Mouse (Mus musculus) forebrain, embryonic 15.5 days (tissue): ENCODE data around the gene Lrmda. TPM values are rescaled to one million over a fixed set of nuclear protein-coding genes. Genes with fewer than 3 reads are reported as not detected.
A peak's percentile ranks its signal among the peaks of the same experiment; 100 is the strongest.

Experiments
- ATAC-seq: fragments of 200-750 bp; cut with Nextera tagmentation; replicated peaks from 2 replicates; pipeline ENCODE4 v1.8.0; 2017; ENCODE audit warnings: mild to moderate bottlenecking, moderate TSS enrichment, moderate library complexity
- H3K27ac ChIP-seq: fragments of 300-500 bp; sonication (generic); replicated peaks from 2 replicates; pipeline ENCODE4 v1.5.1; 2015; ENCODE audit warnings: mild to moderate bottlenecking, inconsistent platforms
- H3K27me3 ChIP-seq: fragments of 300-500 bp; sonication (generic); 2 replicates; pipeline ENCODE4 v1.6.1; 2015; ENCODE audit warnings: inconsistent platforms
- H3K36me3 ChIP-seq: fragments of 300-500 bp; sonication (generic); 2 replicates; pipeline ENCODE4 v1.6.1; 2015; ENCODE audit warnings: mild to moderate bottlenecking, inconsistent platforms
- H3K4me1 ChIP-seq: fragments of 300-500 bp; sonication (generic); 2 replicates; pipeline ENCODE4 v1.6.1; 2015; ENCODE audit warnings: inconsistent platforms
- H3K4me2 ChIP-seq: fragments of 300-500 bp; sonication (generic); replicated peaks from 2 replicates; pipeline ENCODE4 v1.6.1; 2015; ENCODE audit warnings: mild to moderate bottlenecking, inconsistent platforms
- H3K4me3 ChIP-seq: fragments of 300-500 bp; sonication (generic); 2 replicates; pipeline ENCODE4 v1.5.1; 2015; ENCODE audit warnings: mild to moderate bottlenecking, inconsistent platforms
- H3K9ac ChIP-seq: fragments of 300-500 bp; sonication (generic); replicated peaks from 2 replicates; pipeline ENCODE4 v1.6.1; 2015; ENCODE audit warnings: mild to moderate bottlenecking, inconsistent platforms
- H3K9me3 ChIP-seq: fragments of 300-500 bp; sonication (generic); 2 replicates; pipeline ENCODE4 v1.6.1; 2016; ENCODE audit warnings: inconsistent platforms
- WGBS: fragments of 180-500 bp; shearing (Covaris S2); methylation state at CpG from one replicate; pipeline ENCODE4 v1.1.7; 2015; ENCODE audit warnings: mixed read lengths; 5-methylcytosine and 5-hydroxymethylcytosine counted together
- polyA plus RNA-seq: library from polyadenylated mRNA; unstranded; fragments of >200 nt; fragmentation: Nextera tagmentation; extraction: Ambion mirVana; gene quantifications from 2 replicates; pipeline ENCODE4 v1.2.1, GENCODE M21; 2015

The Lrmda gene
- polyA plus RNA-seq, 1 experiment from 2014 or later, result 0.15 TPM

GRCm38 (mm10) chr14:22988090-22988669, 968.7 kb downstream of the Lrmda start:
- Histone ChIP-seq H3K9ac (no peak overlapping the region), H3K4me1 (no peaks in the 10 kb centered on the region), H3K36me3 (no peaks in the 10 kb centered on the region), H3K4me3 (no peak overlapping the region), H3K4me2 (no peak overlapping the region), H3K9me3 (no peaks in the 10 kb centered on the region), H3K27me3 (no peaks in the 10 kb centered on the region), H3K27ac (no peak overlapping the region)
- no peak for ATAC-seq
- WGBS, result 91% methylated on average over 3 of the region's 3 CpGs

DNA sequence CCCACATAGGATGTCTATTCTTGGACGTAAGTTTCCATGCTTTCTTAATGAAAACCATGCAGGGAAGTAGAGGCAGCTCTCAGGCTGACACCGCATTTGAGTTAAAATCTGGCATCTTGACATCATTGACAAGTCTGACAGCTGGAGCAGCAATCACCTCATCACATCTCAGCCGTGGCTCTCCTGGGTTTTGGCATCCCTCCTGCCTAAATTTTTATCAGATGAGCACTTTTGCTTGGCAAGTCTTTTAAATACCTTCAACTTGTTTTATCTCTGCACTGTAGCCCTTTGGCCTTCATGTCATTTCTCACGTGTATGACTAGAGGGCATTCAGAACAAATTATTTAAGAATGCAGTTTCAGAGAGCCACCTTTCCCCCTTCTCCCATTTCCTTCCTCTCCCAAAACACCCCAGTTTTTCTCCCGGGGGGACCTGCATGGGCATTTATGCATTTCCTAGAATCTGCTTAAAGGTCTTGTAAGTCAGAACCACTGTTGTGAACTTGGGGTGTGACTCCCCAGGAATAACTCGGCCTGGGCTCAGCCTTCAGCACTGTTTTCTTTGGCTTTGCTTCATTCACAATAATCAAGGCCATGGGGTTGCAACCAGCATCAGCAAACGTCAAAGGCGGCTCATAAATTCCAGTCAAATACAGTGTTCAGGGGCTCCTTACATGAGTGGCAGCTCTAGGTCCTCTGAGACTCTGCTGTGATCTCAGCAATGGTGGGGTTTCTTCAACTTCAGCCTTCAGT, 975.8 kb downstream of the Lrmda start:
- Histone ChIP-seq H3K4me3 (no peak overlapping the region), H3K9me3 (no peaks in the 10 kb centered on the region), H3K27me3 (no peaks in the 10 kb centered on the region), H3K4me2 (no peak overlapping the region), H3K27ac (no peak overlapping the region), H3K9ac (no peak overlapping the region), H3K4me1 (no peaks in the 10 kb centered on the region), H3K36me3 (no peaks in the 10 kb centered on the region)
- ATAC-seq, result no peak
- 77% methylated on average over 8 of the region's 8 CpGs for WGBS

- H3K4me1 ChIP-seq, result no peaks in the 10 kb centered on the region
- H3K27ac ChIP-seq, result no peak overlapping the region
- no peaks in the 10 kb centered on the region; the same call in 1 of the 2 replicates for H3K9me3 ChIP-seq
- ATAC-seq, result no peak
- no peak overlapping the region for H3K4me2 ChIP-seq
- H3K4me3 ChIP-seq, result no peak overlapping the region
- no peak overlapping the region for H3K9ac ChIP-seq
- H3K36me3 ChIP-seq, result no peaks in the 10 kb centered on the region
- 90% methylated on average over 3 of the region's 3 CpGs for WGBS
- H3K27me3 ChIP-seq, result no peaks in the 10 kb centered on the region
Observed at GRCm38 (mm10) chr14:22998906-22999305, 979.4 kb downstream of the Lrmda start.

DNA sequence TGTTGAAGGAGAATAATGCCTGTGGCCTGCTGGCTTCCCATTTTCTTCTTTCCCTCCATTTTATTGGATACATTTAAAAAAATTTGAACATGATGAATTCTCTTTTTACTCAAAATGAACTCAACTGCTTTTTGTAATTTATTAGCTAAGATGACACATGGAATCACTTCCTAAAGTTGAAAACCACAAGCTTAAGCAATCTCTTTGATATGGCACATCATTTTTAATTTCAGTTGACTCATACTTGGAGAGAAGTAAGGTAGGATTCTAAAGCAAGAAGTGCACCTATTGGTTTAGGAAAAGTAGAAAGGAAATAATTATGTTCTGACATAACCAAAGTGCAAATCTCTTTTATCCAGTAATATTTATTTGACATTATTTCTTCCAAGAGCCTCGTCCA, 992.5 kb downstream of the Lrmda start:
- Histone ChIP-seq H3K9ac (no peak overlapping the region), H3K4me2 (no peak overlapping the region), H3K4me1 (peaks cover 20% of the 10 kb centered on the region), H3K9me3 (no peaks in the 10 kb centered on the region), H3K27me3 (no peaks in the 10 kb centered on the region), H3K4me3 (no peak overlapping the region), H3K27ac (no peak overlapping the region), H3K36me3 (no peaks in the 10 kb centered on the region)
- WGBS, result 82% methylated on average over 1 of the region's 1 CpGs
- no peak for ATAC-seq

DNA sequence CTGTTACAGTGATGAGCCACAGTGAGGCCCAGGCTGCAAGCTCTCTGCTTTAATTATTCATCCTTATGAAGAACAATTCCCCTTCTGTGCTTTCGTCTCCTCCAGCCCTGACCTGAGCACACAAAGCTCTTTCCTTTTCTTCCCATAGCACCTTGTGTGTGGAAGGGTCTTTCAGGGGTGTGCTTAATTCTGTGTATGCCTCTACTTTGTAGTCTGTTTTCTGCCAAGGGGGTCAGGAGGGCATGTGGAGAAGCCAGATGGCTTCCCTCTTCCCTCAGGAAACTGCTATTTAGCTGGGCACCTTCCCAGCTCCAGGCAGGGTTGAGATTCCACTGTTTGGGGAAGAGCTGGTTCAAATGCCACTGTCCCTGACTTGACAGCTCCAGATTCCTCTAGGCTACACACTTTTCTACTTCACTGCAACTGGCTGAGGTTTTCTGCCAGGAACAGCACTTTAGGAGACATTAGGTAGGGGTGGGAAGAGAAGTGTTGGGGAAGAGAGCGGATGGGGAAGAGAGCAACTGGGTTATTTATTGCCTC, 995.3 kb downstream of the Lrmda start:
- H3K9ac ChIP-seq, result no peak overlapping the region
- peaks cover 20% of the 10 kb centered on the region for H3K4me1 ChIP-seq
- H3K4me3 ChIP-seq, result no peak overlapping the region
- no peaks in the 10 kb centered on the region for H3K9me3 ChIP-seq
- no peak; the same call in 1 of the 2 replicates for ATAC-seq
- no peaks in the 10 kb centered on the region for H3K27me3 ChIP-seq
- H3K27ac ChIP-seq, result no peak overlapping the region; the same call in 1 of the 2 replicates
- H3K36me3 ChIP-seq, result no peaks in the 10 kb centered on the region
- H3K4me2 ChIP-seq, result no peak overlapping the region
- 37% methylated on average over 2 of the region's 2 CpGs for WGBS

DNA sequence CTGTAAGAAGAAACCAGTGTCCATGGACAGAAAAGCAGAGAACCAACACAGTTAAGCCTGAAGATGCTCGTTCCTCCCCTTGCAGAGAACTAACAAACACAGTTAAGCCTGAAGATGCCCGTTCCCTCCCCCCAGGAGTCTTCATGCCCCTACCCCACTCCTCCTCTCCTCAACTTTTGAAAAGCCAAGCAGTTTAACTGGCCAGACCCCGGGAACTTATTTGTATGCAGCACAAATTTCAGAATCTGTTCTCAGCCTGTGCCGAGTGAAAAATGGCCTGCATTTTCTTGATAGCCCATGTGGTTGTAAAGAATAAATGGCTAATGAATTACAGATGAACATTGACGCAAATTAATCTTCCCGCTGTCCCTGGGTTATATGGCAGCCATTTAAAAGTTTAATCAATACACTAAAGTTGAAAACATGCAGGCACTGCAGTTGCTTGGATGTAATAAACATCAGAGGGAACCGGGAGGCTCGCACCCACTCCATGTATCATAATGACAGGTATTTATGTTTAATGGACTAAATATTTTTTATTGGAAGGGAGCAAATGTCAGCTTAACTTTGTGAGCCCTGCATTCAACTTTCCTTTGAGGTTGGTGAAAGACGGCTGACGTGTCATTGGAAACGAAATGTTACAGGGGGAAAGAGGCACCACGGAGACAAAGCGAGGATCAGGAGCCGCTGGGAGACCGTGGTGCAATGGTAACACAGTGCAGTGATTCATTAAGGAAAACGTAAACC, 996.0 kb downstream of the Lrmda start:
- ATAC-seq, result 0 out of 2 replicates have a peak, but pooled peaks have one; percentile 11
- H3K27ac ChIP-seq, result no peak overlapping the region
- no peak overlapping the region for H3K4me3 ChIP-seq
- H3K36me3 ChIP-seq, result no peaks in the 10 kb centered on the region
- no peaks in the 10 kb centered on the region for H3K9me3 ChIP-seq
- WGBS, result 23% methylated on average over 16 of the region's 16 CpGs
- no peaks in the 10 kb centered on the region for H3K27me3 ChIP-seq
- H3K4me1 ChIP-seq, result peaks cover 20% of the 10 kb centered on the region
- no peak overlapping the region for H3K9ac ChIP-seq
- H3K4me2 ChIP-seq, result peak overlapping the region; percentile 7

DNA sequence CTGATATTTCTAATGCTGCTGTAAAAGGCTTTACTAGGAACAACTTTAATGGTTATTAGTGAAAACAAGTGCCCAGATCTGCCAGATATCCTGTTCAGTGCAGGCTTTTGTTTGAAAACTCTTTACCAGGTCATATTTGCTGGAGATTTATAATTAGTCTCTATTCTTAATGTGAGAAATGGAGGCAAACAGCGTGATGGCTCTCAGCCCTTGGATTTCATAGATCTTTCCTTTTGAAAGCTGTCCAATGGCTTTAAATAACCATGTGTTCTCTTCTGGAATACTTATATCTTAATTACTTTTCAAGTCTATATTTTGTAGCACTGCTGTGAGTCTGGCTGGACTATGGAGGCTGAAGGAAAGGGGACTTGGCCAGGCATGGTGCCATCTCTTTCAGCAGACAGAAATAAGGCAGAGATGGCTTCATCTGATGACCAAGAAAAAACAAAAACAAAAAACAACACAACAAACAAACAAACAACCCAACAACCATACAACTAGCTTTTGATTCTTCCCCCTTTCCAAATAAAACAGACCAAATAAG, 996.6 kb downstream of the Lrmda start:
- ATAC-seq, result 0 out of 2 replicates have a peak, but pooled peaks have one; percentile 13
- Histone ChIP-seq H3K4me3 (no peak overlapping the region), H3K9me3 (no peaks in the 10 kb centered on the region), H3K27ac (no peak overlapping the region), H3K4me1 (peaks cover 20% of the 10 kb centered on the region), H3K9ac (no peak overlapping the region), H3K27me3 (no peaks in the 10 kb centered on the region), H3K36me3 (no peaks in the 10 kb centered on the region), H3K4me2 (peak overlapping the region; percentile 7)
- WGBS, result 25% methylated on average over 1 of the region's 1 CpGs

DNA sequence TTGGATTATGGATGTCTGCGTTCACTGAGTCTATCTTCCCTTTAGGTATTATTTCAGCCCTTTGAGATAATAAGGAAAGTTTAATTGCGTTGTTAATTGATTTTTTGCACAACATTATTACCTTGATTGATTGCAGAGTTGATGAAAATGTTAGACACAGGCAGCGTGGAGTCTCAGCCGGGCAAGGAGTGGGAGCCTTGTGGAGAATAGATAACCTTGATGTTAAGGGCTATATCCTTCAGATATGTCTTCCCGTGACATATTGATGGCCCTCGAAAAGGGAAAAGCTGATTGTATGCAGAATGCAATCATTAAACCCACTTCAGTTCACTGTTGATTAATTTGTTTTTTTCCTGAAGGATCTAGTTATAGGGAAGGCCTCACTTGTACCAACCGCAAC, 1021.5 kb downstream of the Lrmda start:
- Histone ChIP-seq H3K36me3 (no peaks in the 10 kb centered on the region), H3K4me2 (no peak overlapping the region), H3K27me3 (no peaks in the 10 kb centered on the region), H3K9me3 (no peaks in the 10 kb centered on the region), H3K4me3 (no peak overlapping the region), H3K27ac (no peak overlapping the region), H3K9ac (no peak overlapping the region), H3K4me1 (no peaks in the 10 kb centered on the region)
- ATAC-seq, result no peak
- WGBS, result 86% methylated on average over 7 of the region's 7 CpGs

- H3K4me3 ChIP-seq, result no peak overlapping the region
- ATAC-seq, result no peak
- H3K9me3 ChIP-seq, result no peaks in the 10 kb centered on the region
- no peak overlapping the region for H3K27ac ChIP-seq
- H3K9ac ChIP-seq, result no peak overlapping the region
- 22% methylated on average over 1 of the region's 1 CpGs for WGBS
- H3K4me2 ChIP-seq, result no peak overlapping the region
- H3K27me3 ChIP-seq, result no peaks in the 10 kb centered on the region
- H3K4me1 ChIP-seq, result no peaks in the 10 kb centered on the region
- no peaks in the 10 kb centered on the region for H3K36me3 ChIP-seq
Observed at GRCm38 (mm10) chr14:23045322-23045721, 1025.8 kb downstream of the Lrmda start.

GRCm38 (mm10) chr14:23046330-23046729, 1026.8 kb downstream of the Lrmda start:
- Histone ChIP-seq H3K4me1 (no peaks in the 10 kb centered on the region), H3K36me3 (no peaks in the 10 kb centered on the region), H3K4me3 (no peak overlapping the region), H3K9ac (no peak overlapping the region), H3K27ac (no peak overlapping the region), H3K9me3 (no peaks in the 10 kb centered on the region), H3K4me2 (no peak overlapping the region), H3K27me3 (no peaks in the 10 kb centered on the region)
- ATAC-seq, result no peak; the same call in 1 of the 2 replicates
- 17% methylated on average over 4 of the region's 4 CpGs for WGBS

DNA sequence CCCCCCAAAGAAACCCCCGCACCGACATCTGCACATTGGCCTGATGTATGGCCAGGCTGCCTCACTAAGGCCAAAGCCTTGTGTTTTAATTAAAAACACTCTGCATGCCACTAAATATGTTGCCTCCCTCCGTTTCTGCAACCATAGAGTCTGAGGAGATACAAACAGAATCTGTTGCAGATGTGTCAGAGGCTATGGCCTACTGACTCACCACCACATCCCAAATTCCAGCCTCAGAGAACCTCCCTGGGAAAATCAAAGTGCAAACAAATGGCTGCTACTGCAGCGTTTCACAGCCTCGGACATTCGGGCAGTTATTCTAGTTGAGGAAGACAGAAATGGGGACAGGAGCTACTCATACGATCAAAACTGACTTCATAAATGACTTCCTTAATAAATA, 1031.9 kb downstream of the Lrmda start:
- H3K27me3 ChIP-seq, result no peaks in the 10 kb centered on the region
- H3K4me3 ChIP-seq, result no peak overlapping the region
- H3K4me2 ChIP-seq, result no peak overlapping the region
- no peaks in the 10 kb centered on the region for H3K36me3 ChIP-seq
- no peak for ATAC-seq
- H3K9ac ChIP-seq, result no peak overlapping the region
- no peaks in the 10 kb centered on the region for H3K9me3 ChIP-seq
- peaks cover 7% of the 10 kb centered on the region for H3K4me1 ChIP-seq
- H3K27ac ChIP-seq, result no peak overlapping the region
- WGBS, result 84% methylated on average over 7 of the region's 7 CpGs
